In genomic region chr1:133045861-133046440, GRCm38 (mm10) we compare ENCODE assay signal across 8 mouse cellular contexts. TPM values are rescaled to one million over a fixed set of nuclear protein-coding genes. Genes with fewer than 3 reads are reported as not detected.
A peak's percentile ranks its signal among the peaks of the same experiment; 100 is the strongest.
DNase-seq lines count a peak whose midpoint lies in the region; ATAC-seq and TF ChIP-seq lines count a peak whose summit lies in the region.

No protein-coding gene starts in this region.

- H3K4me1 ChIP-seq in embryonic facial prominence, embryonic 11.5 days (ENCODE audit: control insufficient read depth, insufficient read depth, low read length): peaks cover 6% of the 10 kb centered on the region
- peaks cover 13% of the 10 kb centered on the region; the same call in 1 of the 2 replicates for H3K4me1 ChIP-seq in intestine, postnatal 0 days (replicated peaks; ENCODE audit: control insufficient read depth, insufficient read depth, low read length)
- peaks cover 29% of the 10 kb centered on the region for H3K4me1 ChIP-seq in limb, embryonic 12.5 days (replicated peaks)
- peaks cover 49% of the 10 kb centered on the region for H3K4me1 ChIP-seq in midbrain, embryonic 13.5 days (replicated peaks)
- peaks cover 10% of the 10 kb centered on the region; the same call in 1 of the 2 replicates for H3K4me1 ChIP-seq in small intestine, adult 2 months (ENCODE audit: control insufficient read depth, insufficient read depth, insufficient read length, low read length)

- TF ChIP-seq POLR2A in small intestine, adult 2 months (IDR thresholded peaks at IDR 0.05; ENCODE audit: low read depth, low read length): peak; percentile 52; the same call in 1 of the 2 replicates

- peak; percentile 89 for ATAC-seq in embryonic facial prominence, embryonic 11.5 days (replicated peaks; ENCODE audit: insufficient number of reproducible peaks, low FRiP score, low TSS enrichment, low read depth)
- ATAC-seq in intestine, postnatal 0 days: peak; percentile 82
- ATAC-seq in limb, embryonic 12.5 days (ENCODE audit: insufficient number of reproducible peaks, insufficient read depth, low FRiP score, low TSS enrichment, low read depth): peak; percentile 67
- peak; percentile 92 for ATAC-seq in midbrain, embryonic 13.5 days

- peak; percentile 72 for DNase-seq in layer of hippocampus, adult 11-12 months (ENCODE audit: low spot score)
- no peak for DNase-seq in layer of hippocampus, adult 9-10 months (ENCODE audit: low spot score)
- DNase-seq in embryonic facial prominence, embryonic 11.5 days (ENCODE audit: low spot score): peak; percentile 82
- DNase-seq in heart, adult 11 months: peak; percentile 98

- no peaks in the 10 kb centered on the region for H3K9me3 ChIP-seq in embryonic facial prominence, embryonic 11.5 days (replicated peaks; ENCODE audit: control insufficient read depth, low read length)
- no peaks in the 10 kb centered on the region for H3K9me3 ChIP-seq in intestine, postnatal 0 days (ENCODE audit: control insufficient read depth)
- no peaks in the 10 kb centered on the region for H3K9me3 ChIP-seq in limb, embryonic 12.5 days
- no peaks in the 10 kb centered on the region for H3K9me3 ChIP-seq in midbrain, embryonic 13.5 days

- H3K9ac ChIP-seq in embryonic facial prominence, embryonic 11.5 days (replicated peaks; ENCODE audit: low read length): peak overlapping the region; percentile 97
- H3K9ac ChIP-seq in intestine, postnatal 0 days (ENCODE audit: low read depth, low read length): peak overlapping the region; percentile 92
- peak overlapping the region; percentile 94 for H3K9ac ChIP-seq in limb, embryonic 12.5 days (replicated peaks)
- H3K9ac ChIP-seq in midbrain, embryonic 13.5 days (replicated peaks): peak overlapping the region; percentile 98

- H3K4me3 ChIP-seq in embryonic facial prominence, embryonic 11.5 days (ENCODE audit: low read depth, low read length): peak overlapping the region; percentile 83
- H3K4me3 ChIP-seq in intestine, postnatal 0 days (ENCODE audit: low read depth, low read length): peak overlapping the region; percentile 80
- H3K4me3 ChIP-seq in limb, embryonic 12.5 days (replicated peaks): peak overlapping the region; percentile 84
- H3K4me3 ChIP-seq in midbrain, embryonic 13.5 days (replicated peaks): peak overlapping the region; percentile 84
- peak overlapping the region; percentile 92 for H3K4me3 ChIP-seq in small intestine, adult 2 months (ENCODE audit: low read depth, low read length)

- peak overlapping the region; percentile 86 for H3K27ac ChIP-seq in embryonic facial prominence, embryonic 11.5 days (replicated peaks; ENCODE audit: low read depth, low read length)
- peak overlapping the region; percentile 93 for H3K27ac ChIP-seq in intestine, postnatal 0 days (ENCODE audit: low read depth, low read length)
- peak overlapping the region; percentile 85 for H3K27ac ChIP-seq in limb, embryonic 12.5 days
- peak overlapping the region; percentile 98 for H3K27ac ChIP-seq in midbrain, embryonic 13.5 days
- H3K27ac ChIP-seq in small intestine, adult 2 months (ENCODE audit: insufficient read depth, low read depth, low read length): peak overlapping the region; percentile 91

- H3K27me3 ChIP-seq in embryonic facial prominence, embryonic 11.5 days (ENCODE audit: control insufficient read depth, insufficient read depth, low read length): no peaks in the 10 kb centered on the region
- no peaks in the 10 kb centered on the region for H3K27me3 ChIP-seq in intestine, postnatal 0 days (replicated peaks; ENCODE audit: control insufficient read depth, insufficient read depth, low read length)
- H3K27me3 ChIP-seq in limb, embryonic 12.5 days: no peaks in the 10 kb centered on the region
- no peaks in the 10 kb centered on the region for H3K27me3 ChIP-seq in midbrain, embryonic 13.5 days
- no peaks in the 10 kb centered on the region for H3K27me3 ChIP-seq in small intestine, adult 2 months (ENCODE audit: control insufficient read depth, insufficient read depth, low read length)

- no peaks in the 10 kb centered on the region for H3K36me3 ChIP-seq in embryonic facial prominence, embryonic 11.5 days (replicated peaks; ENCODE audit: control insufficient read depth, insufficient read depth, low read depth, low read length)
- H3K36me3 ChIP-seq in intestine, postnatal 0 days (ENCODE audit: control insufficient read depth, insufficient read depth): no peaks in the 10 kb centered on the region
- no peaks in the 10 kb centered on the region for H3K36me3 ChIP-seq in limb, embryonic 12.5 days
- no peaks in the 10 kb centered on the region for H3K36me3 ChIP-seq in midbrain, embryonic 13.5 days
- H3K36me3 ChIP-seq in small intestine, adult 2 months (ENCODE audit: control insufficient read depth, insufficient read depth, low read length): no peaks in the 10 kb centered on the region

- peak overlapping the region; percentile 91 for H3K4me2 ChIP-seq in embryonic facial prominence, embryonic 11.5 days (ENCODE audit: low read depth, low read length)
- H3K4me2 ChIP-seq in intestine, postnatal 0 days (replicated peaks; ENCODE audit: low read depth): peak overlapping the region; percentile 97
- peak overlapping the region; percentile 86 for H3K4me2 ChIP-seq in limb, embryonic 12.5 days
- peak overlapping the region; percentile 84 for H3K4me2 ChIP-seq in midbrain, embryonic 13.5 days (replicated peaks)

- peak; percentile 77 for TF ChIP-seq CTCF in intestine, postnatal 0 days (IDR thresholded peaks at IDR 0.05; ENCODE audit: low read depth)
- TF ChIP-seq CTCF in small intestine, adult 2 months (IDR thresholded peaks at IDR 0.05; ENCODE audit: extremely low read depth, insufficient read length, insufficient replicate concordance, low read depth, low read length): no peak

- under 1% methylated on average over 57 of the region's 71 CpGs for WGBS in embryonic facial prominence, embryonic 11.5 days
- WGBS in intestine, postnatal 0 days: under 1% methylated on average over 69 of the region's 71 CpGs
- under 1% methylated on average over 61 of the region's 71 CpGs for WGBS in limb, embryonic 12.5 days
- under 1% methylated on average over 61 of the region's 71 CpGs for WGBS in midbrain, embryonic 13.5 days
- WGBS in small intestine, adult 2 months: under 1% methylated on average over 67 of the region's 71 CpGs

RNA-seq across cellular contexts. Expression of gene Pik3c2b, which starts 0.5 kb away (rescaled TPM):
- 6.5 and 8.2 TPM in 2 replicates for polyA plus RNA-seq in embryonic facial prominence, embryonic 11.5 days (2014; fragmentation: Nextera tagmentation; extraction: Ambion mirVana)
- 3.1 TPM in 2 replicates for polyA plus RNA-seq in intestine, postnatal 0 days (2015; fragmentation: Nextera tagmentation; extraction: Ambion mirVana)
- 6.6 and 7.6 TPM in 2 replicates for polyA plus RNA-seq in limb, embryonic 12.5 days (2016; fragmentation: Nextera tagmentation; extraction: Ambion mirVana)
- 14.6 and 17.0 TPM in 2 replicates for polyA plus RNA-seq in midbrain, embryonic 13.5 days (2015; fragmentation: Nextera tagmentation; extraction: Ambion mirVana)
- polyA plus RNA-seq in small intestine, adult 2 months (2012; rRNA removed): 13.2 and 23.9 TPM in 2 replicates

RNA-seq across cellular contexts. Expression of gene Mdm4, which starts 15.6 kb away (rescaled TPM):
- 33.7 and 35.7 TPM in 2 replicates for polyA plus RNA-seq in embryonic facial prominence, embryonic 11.5 days (2014; fragmentation: Nextera tagmentation; extraction: Ambion mirVana)
- polyA plus RNA-seq in intestine, postnatal 0 days (2015; fragmentation: Nextera tagmentation; extraction: Ambion mirVana): 10.0 and 13.1 TPM in 2 replicates
- 45.9 and 46.7 TPM in 2 replicates for polyA plus RNA-seq in limb, embryonic 12.5 days (2016; fragmentation: Nextera tagmentation; extraction: Ambion mirVana)
- 42.3 and 46.1 TPM in 2 replicates for polyA plus RNA-seq in midbrain, embryonic 13.5 days (2015; fragmentation: Nextera tagmentation; extraction: Ambion mirVana)
- polyA plus RNA-seq in small intestine, adult 2 months (2012; rRNA removed): 6.1 and 11.2 TPM in 2 replicates
